Mouse (Mus musculus) midbrain, postnatal 0 days (tissue): ENCODE results near the gene Tmem59l. TPM values are rescaled to one million over a fixed set of nuclear protein-coding genes. Genes with fewer than 3 reads are reported as not detected.
A peak's percentile ranks its signal among the peaks of the same experiment; 100 is the strongest.

Experiments
- ATAC-seq: fragments of 200-750 bp; cut with Nextera tagmentation; 2 replicates; pipeline ENCODE4 v1.8.0; 2017; ENCODE audit warnings: moderate number of reproducible peaks, mild to moderate bottlenecking, moderate TSS enrichment, moderate library complexity; ENCODE audit not compliant: low FRiP score
- DNase-seq: peaks from one replicate; pipeline ENCODE4 v3.0.0-alpha.2; 2015; ENCODE audit warnings: low spot score
- H3K27ac ChIP-seq: fragments of 300-500 bp; sonication (generic); 2 replicates; pipeline ENCODE4 v1.5.1; 2014; ENCODE audit warnings: low read depth, mild to moderate bottlenecking, low read length, mixed read lengths
- H3K27me3 ChIP-seq: fragments of 300-500 bp; sonication (generic); 2 replicates; pipeline ENCODE4 v1.6.1; 2014; ENCODE audit warnings: low read length, control low read depth, mixed read lengths; ENCODE audit not compliant: insufficient read depth
- H3K36me3 ChIP-seq: fragments of 300-500 bp; sonication (generic); 2 replicates; pipeline ENCODE4 v1.6.1; 2014; ENCODE audit warnings: low read length, control low read depth, mixed read lengths; ENCODE audit not compliant: insufficient read depth
- H3K4me1 ChIP-seq: fragments of 300-500 bp; sonication (generic); 2 replicates; pipeline ENCODE4 v1.6.1; 2014; ENCODE audit warnings: mild to moderate bottlenecking, control low read depth, antibody characterized with exemption, low read length, mixed read lengths; ENCODE audit not compliant: insufficient read depth
- H3K4me2 ChIP-seq: fragments of 300-500 bp; sonication (generic); 2 replicates; pipeline ENCODE4 v1.6.1; 2014; ENCODE audit warnings: low read depth, mild to moderate bottlenecking, low read length, mixed read lengths; ENCODE audit not compliant: poor library complexity, severe bottlenecking
- H3K4me3 ChIP-seq: fragments of 300-500 bp; sonication (generic); 2 replicates; pipeline ENCODE4 v1.5.1; 2014; ENCODE audit warnings: low read depth, mild to moderate bottlenecking, low read length, moderate library complexity
- H3K9ac ChIP-seq: fragments of 300-500 bp; sonication (generic); replicated peaks from 2 replicates; pipeline ENCODE4 v1.6.1; 2014; ENCODE audit warnings: mild to moderate bottlenecking, low read length, moderate library complexity, mixed read lengths; ENCODE audit not compliant: poor library complexity, severe bottlenecking
- H3K9me3 ChIP-seq: fragments of 300-500 bp; sonication (generic); 2 replicates; pipeline ENCODE4 v1.6.1; 2016; ENCODE audit warnings: low read length, control low read depth
- CTCF ChIP-seq: IDR thresholded peaks from 2 replicates; pipeline ENCODE4 v1.5.1; 2016; ENCODE audit warnings: antibody characterized with exemption, mild to moderate bottlenecking
- WGBS: fragments of 180-500 bp; shearing (Covaris S2); extraction: QIAGEN DNeasy Blood & Tissue Kit; methylation state at CpG from one replicate; pipeline ENCODE4 v1.1.7; 2014; 5-methylcytosine and 5-hydroxymethylcytosine counted together
- polyA plus RNA-seq: library from polyadenylated mRNA; unstranded; fragments of >200 nt; fragmentation: Nextera tagmentation; extraction: Ambion mirVana; gene quantifications from 2 replicates; pipeline ENCODE4 v1.2.1, GENCODE M21; 2015
- total RNA-seq: library from RNA; depleted of rRNA; stranded (reverse); fragments of >200 nt; gene quantifications from 2 replicates; pipeline ENCODE4 v1.2.3, GENCODE M21; 2014

Tmem59l gene
- total and polyA plus RNA-seq, 2 experiments from 2014 or later: 203 to 206 TPM

- peak overlapping the region; percentile 74; the same call in 1 of the 2 replicates for H3K4me2 ChIP-seq
Observed at GRCm38 (mm10) chr8:70504851-70505250, 17.7 kb upstream of the Tmem59l start.

GRCm38 (mm10) chr8:70504291-70504716, 17.1 kb upstream of the Tmem59l start:
- H3K36me3 ChIP-seq: peaks cover 15% of the 10 kb centered on the region; the same call in 1 of the 2 replicates
- no peak overlapping the region for H3K4me3 ChIP-seq
- 60% methylated on average over 16 of the region's 16 CpGs for WGBS
- H3K4me1 ChIP-seq: peaks cover 5% of the 10 kb centered on the region; the same call in 1 of the 2 replicates
- H3K9ac ChIP-seq: no peak overlapping the region
- ATAC-seq (no peak), DNase-seq (peak; percentile 60)
- H3K27ac ChIP-seq: peak overlapping the region; percentile 26; the same call in 1 of the 2 replicates
- no peaks in the 10 kb centered on the region for H3K9me3 ChIP-seq
- H3K27me3 ChIP-seq: peaks cover 33% of the 10 kb centered on the region
- TF ChIP-seq CTCF: no peak
- no peak overlapping the region for H3K4me2 ChIP-seq

More at GRCm38 (mm10) chr8:70504851-70505250, 17.7 kb upstream of the Tmem59l start:
- peaks cover 30% of the 10 kb centered on the region for H3K27me3 ChIP-seq
- TF ChIP-seq CTCF: peak; percentile 88
- peaks cover 7% of the 10 kb centered on the region; the same call in 1 of the 2 replicates for H3K4me1 ChIP-seq
- ATAC-seq: 0 out of 2 replicates have a peak, but pooled peaks have one; percentile 2
- 0 out of 2 replicates have a peak overlapping the region, but pooled peaks have one; percentile 26 for H3K27ac ChIP-seq
- peak; percentile 74 for DNase-seq
- no peaks in the 10 kb centered on the region for H3K9me3 ChIP-seq
- no peak overlapping the region for H3K4me3 ChIP-seq
- H3K36me3 ChIP-seq: peaks cover 15% of the 10 kb centered on the region; the same call in 1 of the 2 replicates
- WGBS: 75% methylated on average over 3 of the region's 3 CpGs
- no peak overlapping the region for H3K9ac ChIP-seq

GRCm38 (mm10) chr8:70503062-70503750, 16.0 kb upstream of the Tmem59l start:
- TF ChIP-seq CTCF: peak; percentile 73
- 18% methylated on average over 46 of the region's 46 CpGs for WGBS
- ATAC-seq (no peak), DNase-seq (peak; percentile 63)
- H3K4me2 ChIP-seq: 0 out of 2 replicates have a peak overlapping the region, but pooled peaks have one; percentile 2
- H3K4me3 ChIP-seq: no peak overlapping the region
- no peaks in the 10 kb centered on the region for H3K9me3 ChIP-seq
- no peak overlapping the region for H3K27ac ChIP-seq
- peaks cover 12% of the 10 kb centered on the region; the same call in 1 of the 2 replicates for H3K36me3 ChIP-seq
- no peak overlapping the region for H3K9ac ChIP-seq
- H3K4me1 ChIP-seq: no peaks in the 10 kb centered on the region
- peaks cover 44% of the 10 kb centered on the region for H3K27me3 ChIP-seq

- H3K4me1 ChIP-seq: no peaks in the 10 kb centered on the region
- WGBS: 45% methylated on average over 12 of the region's 12 CpGs
Observed at GRCm38 (mm10) chr8:70502540-70502939, 15.4 kb upstream of the Tmem59l start.

GRCm38 (mm10) chr8:70501820-70502529, 14.8 kb upstream of the Tmem59l start:
- H3K27ac ChIP-seq: no peak overlapping the region
- no peaks in the 10 kb centered on the region for H3K4me1 ChIP-seq
- ATAC-seq: no peak
- H3K9ac ChIP-seq: no peak overlapping the region
- 0 out of 2 replicates have a peak, but pooled peaks cover 5% of the 10 kb centered on the region for H3K36me3 ChIP-seq
- no peak for TF ChIP-seq CTCF
- 19% methylated on average over 23 of the region's 23 CpGs for WGBS
- peaks cover 50% of the 10 kb centered on the region for H3K27me3 ChIP-seq
- H3K9me3 ChIP-seq: no peaks in the 10 kb centered on the region
- H3K4me3 ChIP-seq: no peak overlapping the region
- no peak overlapping the region for H3K4me2 ChIP-seq
- peak; percentile 22 for DNase-seq

More at GRCm38 (mm10) chr8:70502540-70502939, 15.4 kb upstream of the Tmem59l start:
- peaks cover 48% of the 10 kb centered on the region for H3K27me3 ChIP-seq
- no peak overlapping the region for H3K4me3 ChIP-seq
- no peak overlapping the region for H3K27ac ChIP-seq
- no peak for TF ChIP-seq CTCF
- no peak overlapping the region for H3K9ac ChIP-seq
- H3K9me3 ChIP-seq: no peaks in the 10 kb centered on the region
- DNase-seq (no peak), ATAC-seq (no peak)
- peaks cover 6% of the 10 kb centered on the region; the same call in 1 of the 2 replicates for H3K36me3 ChIP-seq
- H3K4me2 ChIP-seq: no peak overlapping the region
